In genomic region chr11:65661790-65662522, GRCm38 (mm10) we compare ENCODE assay signal across 22 mouse cellular contexts.
DNase-seq lines count a peak whose midpoint lies in the region; ATAC-seq and TF ChIP-seq lines count a peak whose summit lies in the region.
"Had no signal": no experiment of that assay in that cellular context is flagged by ENCODE, and none has a peak within 500 bp of the region (broad histone marks: within the 10 kb centered on the region; RNA-seq: fewer than 3 reads in every experiment).

No protein-coding gene starts in this region.

- H3K27me3 ChIP-seq in intestine, embryonic 14.5 days (replicated peaks; ENCODE audit: control insufficient read depth, insufficient read depth, low read length) = no peaks in the 10 kb centered on the region
- H3K27me3 ChIP-seq in intestine, postnatal 0 days (replicated peaks; ENCODE audit: control insufficient read depth, insufficient read depth, low read length) = no peaks in the 10 kb centered on the region
- H3K27me3 ChIP-seq in kidney, postnatal 0 days (ENCODE audit: insufficient read depth, low read length) = no peaks in the 10 kb centered on the region
- no peaks in the 10 kb centered on the region for H3K27me3 ChIP-seq in lung, embryonic 14.5 days (ENCODE audit: insufficient read depth, low read length)
- H3K27me3 ChIP-seq in stomach, embryonic 15.5 days (replicated peaks) = no peaks in the 10 kb centered on the region
- H3K27me3 ChIP-seq in forebrain, embryonic 16.5 days (replicated peaks; ENCODE audit: control insufficient read depth, insufficient read depth, low read length) = no peaks in the 10 kb centered on the region
- H3K27me3 ChIP-seq: forebrain, embryonic 13.5 days; heart, embryonic 13.5 days; hindbrain, embryonic 12.5 days; Patski had no signal

- no peak overlapping the region for H3K4me2 ChIP-seq in intestine, embryonic 14.5 days (ENCODE audit: low read length)
- no peak overlapping the region for H3K4me2 ChIP-seq in intestine, postnatal 0 days (replicated peaks; ENCODE audit: low read depth)
- no peak overlapping the region for H3K4me2 ChIP-seq in kidney, postnatal 0 days (ENCODE audit: low read length)
- no peak overlapping the region for H3K4me2 ChIP-seq in lung, embryonic 14.5 days
- no peak overlapping the region for H3K4me2 ChIP-seq in stomach, embryonic 15.5 days
- H3K4me2 ChIP-seq in forebrain, embryonic 16.5 days (ENCODE audit: low read length) = no peak overlapping the region
- H3K4me2 ChIP-seq: forebrain, embryonic 13.5 days; heart, embryonic 13.5 days; hindbrain, embryonic 12.5 days had no signal

- 30% methylated on average over 8 of the region's 8 CpGs for WGBS in intestine, embryonic 14.5 days
- 56% methylated on average over 8 of the region's 8 CpGs for WGBS in intestine, postnatal 0 days
- 25% methylated on average over 8 of the region's 8 CpGs for WGBS in kidney, postnatal 0 days
- 44% methylated on average over 8 of the region's 8 CpGs for WGBS in lung, embryonic 14.5 days
- WGBS in stomach, embryonic 15.5 days = 37% methylated on average over 8 of the region's 8 CpGs
- 85% methylated on average over 8 of the region's 8 CpGs for WGBS in forebrain, embryonic 16.5 days

- DNase-seq in intestine, embryonic 14.5 days (ENCODE audit: low spot score) = no peak
- peak; percentile 83 for DNase-seq in kidney, postnatal 0 days (ENCODE audit: low spot score)
- no peak for DNase-seq in kidney, postnatal 36 days
- peak; percentile 33 for DNase-seq in lung, embryonic 14.5 days
- no peak for DNase-seq in lung, postnatal 4 days
- DNase-seq: adrenal gland, adult 2 months; adrenal gland, postnatal 25 days; cerebellum, adult 18-20 months; cerebellum, adult 9-11 months; cerebellum, postnatal 36 days; gastrocnemius, adult 2 months; gastrocnemius, postnatal 25 days; heart, postnatal 4 days had no signal

- H3K9ac ChIP-seq in intestine, embryonic 14.5 days (ENCODE audit: low read length) = no peak overlapping the region
- H3K9ac ChIP-seq in intestine, postnatal 0 days (ENCODE audit: low read depth, low read length) = no peak overlapping the region
- no peak overlapping the region for H3K9ac ChIP-seq in kidney, postnatal 0 days (ENCODE audit: low read depth, low read length)
- H3K9ac ChIP-seq in lung, embryonic 14.5 days = no peak overlapping the region
- no peak overlapping the region for H3K9ac ChIP-seq in stomach, embryonic 15.5 days
- no peak overlapping the region for H3K9ac ChIP-seq in forebrain, embryonic 16.5 days (replicated peaks; ENCODE audit: low read depth, low read length)
- H3K9ac ChIP-seq: forebrain, embryonic 13.5 days; heart, embryonic 13.5 days; hindbrain, embryonic 12.5 days had no signal

- peaks cover 7% of the 10 kb centered on the region; the same call in 1 of the 2 replicates for H3K4me1 ChIP-seq in intestine, embryonic 14.5 days (replicated peaks; ENCODE audit: control insufficient read depth, insufficient read depth, low read length)
- H3K4me1 ChIP-seq in intestine, postnatal 0 days (replicated peaks; ENCODE audit: control insufficient read depth, insufficient read depth, low read length) = no peaks in the 10 kb centered on the region
- no peaks in the 10 kb centered on the region for H3K4me1 ChIP-seq in kidney, postnatal 0 days (replicated peaks; ENCODE audit: insufficient read depth, low read length)
- H3K4me1 ChIP-seq in lung, embryonic 14.5 days (ENCODE audit: insufficient read depth) = no peaks in the 10 kb centered on the region
- no peaks in the 10 kb centered on the region for H3K4me1 ChIP-seq in stomach, embryonic 15.5 days
- peaks cover 3% of the 10 kb centered on the region; the same call in 1 of the 2 replicates for H3K4me1 ChIP-seq in forebrain, embryonic 16.5 days (replicated peaks; ENCODE audit: control insufficient read depth, insufficient read depth, low read length)
- H3K4me1 ChIP-seq: embryonic facial prominence, embryonic 10.5 days; hindbrain, embryonic 12.5 days had no signal

- H3K9me3 ChIP-seq in intestine, embryonic 14.5 days (ENCODE audit: control insufficient read depth, low read length) = no peaks in the 10 kb centered on the region
- H3K9me3 ChIP-seq in intestine, postnatal 0 days (ENCODE audit: control insufficient read depth) = no peaks in the 10 kb centered on the region
- no peaks in the 10 kb centered on the region for H3K9me3 ChIP-seq in kidney, postnatal 0 days (replicated peaks; ENCODE audit: low read length)
- H3K9me3 ChIP-seq in lung, embryonic 14.5 days (ENCODE audit: low read depth, low read length) = no peaks in the 10 kb centered on the region
- H3K9me3 ChIP-seq in stomach, embryonic 15.5 days = no peaks in the 10 kb centered on the region
- H3K9me3 ChIP-seq in forebrain, embryonic 16.5 days (ENCODE audit: control insufficient read depth, low read length) = no peaks in the 10 kb centered on the region
- H3K9me3 ChIP-seq: forebrain, embryonic 13.5 days; hindbrain, embryonic 12.5 days had no signal

- TF ChIP-seq CTCF in intestine, postnatal 0 days (IDR thresholded peaks at IDR 0.05; ENCODE audit: low read depth) = no peak
- no peak for TF ChIP-seq CTCF in kidney, postnatal 0 days (IDR thresholded peaks at IDR 0.05; ENCODE audit: low read depth)
- TF ChIP-seq CTCF in lung, embryonic 14.5 days (IDR thresholded peaks at IDR 0.05; ENCODE audit: low read depth) = no peak

- H3K4me3 ChIP-seq in intestine, embryonic 14.5 days (ENCODE audit: low read depth, low read length) = no peak overlapping the region
- no peak overlapping the region for H3K4me3 ChIP-seq in intestine, postnatal 0 days (ENCODE audit: low read depth, low read length)
- H3K4me3 ChIP-seq in kidney, postnatal 0 days (replicated peaks; ENCODE audit: low read depth, low read length) = no peak overlapping the region
- no peak overlapping the region for H3K4me3 ChIP-seq in lung, embryonic 14.5 days (ENCODE audit: low read depth, low read length)
- H3K4me3 ChIP-seq in stomach, embryonic 15.5 days (replicated peaks) = no peak overlapping the region
- no peak overlapping the region for H3K4me3 ChIP-seq in forebrain, embryonic 16.5 days (replicated peaks; ENCODE audit: low read length)
- H3K4me3 ChIP-seq: embryonic facial prominence, embryonic 10.5 days; forebrain, embryonic 13.5 days; gastrocnemius, adult 2 months; heart, embryonic 13.5 days; hindbrain, embryonic 12.5 days had no signal

- ATAC-seq in intestine, embryonic 14.5 days (replicated peaks; ENCODE audit: low FRiP score, low TSS enrichment, low read depth) = peak; percentile 32; the same call in 1 of the 2 replicates
- no peak for ATAC-seq in intestine, postnatal 0 days
- no peak for ATAC-seq in kidney, postnatal 0 days (replicated peaks; ENCODE audit: low FRiP score, low read depth)
- 0 out of 2 replicates have a peak, but pooled peaks have one; percentile 49 for ATAC-seq in lung, embryonic 14.5 days (ENCODE audit: insufficient read depth)
- ATAC-seq in stomach, embryonic 15.5 days (ENCODE audit: insufficient read depth, low FRiP score, low read depth) = no peak; the same call in 1 of the 2 replicates
- ATAC-seq in forebrain, embryonic 16.5 days = no peak
- ATAC-seq: activated CD4-positive, CD25-positive, alpha-beta regulatory T cell, adult 4 months; forebrain, embryonic 13.5 days; Patski had no signal

- peak overlapping the region; percentile 54 for H3K27ac ChIP-seq in intestine, embryonic 14.5 days (ENCODE audit: low read depth)
- no peak overlapping the region for H3K27ac ChIP-seq in intestine, postnatal 0 days (ENCODE audit: low read depth, low read length)
- H3K27ac ChIP-seq in kidney, postnatal 0 days = no peak overlapping the region
- no peak overlapping the region for H3K27ac ChIP-seq in lung, embryonic 14.5 days (ENCODE audit: low read depth)
- H3K27ac ChIP-seq in stomach, embryonic 15.5 days = 0 out of 2 replicates have a peak overlapping the region, but pooled peaks have one; percentile 54
- no peak overlapping the region for H3K27ac ChIP-seq in forebrain, embryonic 16.5 days (ENCODE audit: low read length)
- H3K27ac ChIP-seq: embryonic facial prominence, embryonic 10.5 days; forebrain, embryonic 13.5 days; gastrocnemius, adult 2 months; heart, embryonic 13.5 days; hindbrain, embryonic 12.5 days had no signal

- no peaks in the 10 kb centered on the region for H3K36me3 ChIP-seq in intestine, embryonic 14.5 days (ENCODE audit: control insufficient read depth, insufficient read depth, low read length)
- H3K36me3 ChIP-seq in intestine, postnatal 0 days (ENCODE audit: control insufficient read depth, insufficient read depth) = no peaks in the 10 kb centered on the region
- no peaks in the 10 kb centered on the region for H3K36me3 ChIP-seq in kidney, postnatal 0 days (ENCODE audit: insufficient read depth, low read length)
- no peaks in the 10 kb centered on the region for H3K36me3 ChIP-seq in lung, embryonic 14.5 days (ENCODE audit: insufficient read depth)
- no peaks in the 10 kb centered on the region for H3K36me3 ChIP-seq in stomach, embryonic 15.5 days
- no peaks in the 10 kb centered on the region for H3K36me3 ChIP-seq in forebrain, embryonic 16.5 days (ENCODE audit: control insufficient read depth, insufficient read depth)
- H3K36me3 ChIP-seq: embryonic facial prominence, embryonic 10.5 days; heart, embryonic 13.5 days; hindbrain, embryonic 12.5 days had no signal

Comparison
In these comparisons a context has a peak if more than half of its experiments do, and no peak if none do; other contexts are left out.
1. ATAC-seq: peak in intestine, embryonic 14.5 days (single experiment) and lung, embryonic 14.5 days (single experiment); none in intestine, postnatal 0 days (single experiment), kidney, postnatal 0 days (single experiment), stomach, embryonic 15.5 days (single experiment) and forebrain, embryonic 16.5 days (single experiment).
2. DNase-seq: peak in kidney, postnatal 0 days (single experiment) and lung, embryonic 14.5 days (single experiment); none in intestine, embryonic 14.5 days (single experiment), kidney, postnatal 36 days (0 of 2) and lung, postnatal 4 days (0 of 2).
3. H3K27ac ChIP-seq: peak in intestine, embryonic 14.5 days (single experiment) and stomach, embryonic 15.5 days (single experiment); none in intestine, postnatal 0 days (single experiment), kidney, postnatal 0 days (single experiment), lung, embryonic 14.5 days (single experiment) and forebrain, embryonic 16.5 days (single experiment).